ENCODE assay signal across 19 mouse cellular contexts in genomic region chr1:132930291-132930690, GRCm38 (mm10). TPM values are rescaled to one million over a fixed set of nuclear protein-coding genes. Genes with fewer than 3 reads are reported as not detected.
"Had no signal": no experiment of that assay in that cellular context is flagged by ENCODE, and none has a peak within 500 bp of the region (broad histone marks: within the 10 kb centered on the region; RNA-seq: fewer than 3 reads in every experiment).

No protein-coding gene starts in this region.

- H3K36me3 ChIP-seq: lung, embryonic 15.5 days; midbrain, embryonic 15.5 days; neural tube, embryonic 12.5 days; stomach, embryonic 15.5 days had no signal

- ATAC-seq: lung, postnatal 0 days; midbrain, embryonic 13.5 days; midbrain, embryonic 15.5 days had no signal

- H3K4me2 ChIP-seq: lung, embryonic 15.5 days; midbrain, embryonic 11.5 days; midbrain, embryonic 13.5 days; midbrain, embryonic 15.5 days; neural tube, embryonic 12.5 days; stomach, embryonic 15.5 days had no signal

- H3K9me3 ChIP-seq: lung, embryonic 15.5 days; megakaryocyte, embryonic 14.5 days; midbrain, embryonic 13.5 days; midbrain, embryonic 15.5 days; neural tube, embryonic 12.5 days; stomach, embryonic 15.5 days had no signal

- H3K27ac ChIP-seq: lung, embryonic 15.5 days; macrophage; midbrain, embryonic 13.5 days; midbrain, embryonic 15.5 days; neural tube, embryonic 12.5 days; stomach, embryonic 15.5 days; stomach, postnatal 0 days had no signal

- H3K9ac ChIP-seq: lung, embryonic 15.5 days; midbrain, embryonic 13.5 days; midbrain, embryonic 15.5 days; neural tube, embryonic 12.5 days; stomach, embryonic 15.5 days had no signal

- DNase-seq: lung, postnatal 14 days; lung, postnatal 36 days; right cerebral cortex, postnatal 14 days; thymus, adult 2 months; thymus, postnatal 25 days; thymus, postnatal 4 days had no signal

- H3K4me3 ChIP-seq: lung, embryonic 15.5 days; megakaryocyte, embryonic 14.5 days; midbrain, embryonic 13.5 days; midbrain, embryonic 15.5 days; neural tube, embryonic 12.5 days; stomach, embryonic 15.5 days had no signal

- H3K4me1 ChIP-seq: lung, embryonic 15.5 days; megakaryocyte, embryonic 14.5 days; stomach, embryonic 15.5 days had no signal

- H3K27me3 ChIP-seq: lung, embryonic 15.5 days; midbrain, embryonic 13.5 days; midbrain, embryonic 15.5 days; neural tube, embryonic 12.5 days; stomach, embryonic 15.5 days had no signal

RNA-seq across cellular contexts. Expression of gene Lrrn2, which starts 50.2 kb away (rescaled TPM):
- total RNA-seq: megakaryocyte progenitor cell, adult 5-6 weeks; monocyte, adult 5-6 weeks; neutrophil, adult 5-6 weeks had no signal
- polyA plus RNA-seq: macrophage had no signal
